ENCODE assay signal across 11 mouse cellular contexts in genomic region chr8:23563065-23564020, GRCm38 (mm10).
A peak's percentile ranks its signal among the peaks of the same experiment; 100 is the strongest.
DNase-seq lines count a peak whose midpoint lies in the region; ATAC-seq and TF ChIP-seq lines count a peak whose summit lies in the region.
"Had no signal": no experiment of that assay in that cellular context is flagged by ENCODE, and none has a peak within 500 bp of the region (broad histone marks: within the 10 kb centered on the region; RNA-seq: fewer than 3 reads in every experiment).

No protein-coding gene starts in this region.

- no peaks in the 10 kb centered on the region for H3K27me3 ChIP-seq in heart, postnatal 0 days (ENCODE audit: control insufficient read depth, insufficient read depth, low read length)
- H3K27me3 ChIP-seq in embryonic facial prominence, embryonic 13.5 days = peaks cover 15% of the 10 kb centered on the region
- H3K27me3 ChIP-seq in intestine, embryonic 15.5 days (replicated peaks) = no peaks in the 10 kb centered on the region
- no peaks in the 10 kb centered on the region for H3K27me3 ChIP-seq in neural tube, embryonic 13.5 days
- H3K27me3 ChIP-seq: CH12.LX had no signal

- no peak for ATAC-seq in heart, postnatal 0 days (ENCODE audit: insufficient read depth, low read depth)
- no peak for ATAC-seq in embryonic facial prominence, embryonic 13.5 days (ENCODE audit: insufficient number of reproducible peaks, insufficient read depth, low FRiP score, low TSS enrichment, low read depth)
- ATAC-seq in intestine, embryonic 15.5 days = no peak
- ATAC-seq in neural tube, embryonic 13.5 days (ENCODE audit: low read depth) = peak; percentile 68

- DNase-seq in heart, postnatal 0 days (ENCODE audit: low spot score) = no peak
- DNase-seq in heart, adult 8-10 months (ENCODE audit: low spot score) = no peak
- DNase-seq in urinary bladder, adult 18-20 months (ENCODE audit: low spot score in 2 of 2) = no peak
- DNase-seq in gastrocnemius, postnatal 4 days (ENCODE audit: low spot score in 2 of 2) = no peak
- DNase-seq in lung, postnatal 25 days (ENCODE audit: low spot score) = no peak
- DNase-seq: liver, embryonic 13.5 days; thymus, postnatal 4 days had no signal

- no peaks in the 10 kb centered on the region for H3K36me3 ChIP-seq in heart, postnatal 0 days (replicated peaks; ENCODE audit: control insufficient read depth, insufficient read depth, low read length)
- H3K36me3 ChIP-seq in embryonic facial prominence, embryonic 13.5 days = no peaks in the 10 kb centered on the region
- no peaks in the 10 kb centered on the region for H3K36me3 ChIP-seq in intestine, embryonic 15.5 days
- no peaks in the 10 kb centered on the region for H3K36me3 ChIP-seq in neural tube, embryonic 13.5 days
- H3K36me3 ChIP-seq: liver, embryonic 13.5 days had no signal

- no peak overlapping the region for H3K27ac ChIP-seq in heart, postnatal 0 days (ENCODE audit: low read depth)
- no peak overlapping the region for H3K27ac ChIP-seq in embryonic facial prominence, embryonic 13.5 days
- H3K27ac ChIP-seq in intestine, embryonic 15.5 days = no peak overlapping the region
- no peak overlapping the region for H3K27ac ChIP-seq in neural tube, embryonic 13.5 days (replicated peaks)
- H3K27ac ChIP-seq: liver, embryonic 13.5 days had no signal

- no peak for TF ChIP-seq EP300 in heart, postnatal 0 days (IDR thresholded peaks at IDR 0.05; ENCODE audit: low read depth)

- peak overlapping the region; percentile 20; the same call in 1 of the 2 replicates for H3K4me2 ChIP-seq in heart, postnatal 0 days (ENCODE audit: low read depth, low read length)
- peak overlapping the region; percentile 47 for H3K4me2 ChIP-seq in embryonic facial prominence, embryonic 13.5 days
- H3K4me2 ChIP-seq in intestine, embryonic 15.5 days (replicated peaks) = peak overlapping the region; percentile 33
- H3K4me2 ChIP-seq in neural tube, embryonic 13.5 days = peak overlapping the region; percentile 45
- H3K4me2 ChIP-seq: liver, embryonic 13.5 days had no signal

- TF ChIP-seq CTCF in heart, postnatal 0 days (IDR thresholded peaks at IDR 0.05; ENCODE audit: low read depth) = no peak

- no peaks in the 10 kb centered on the region for H3K4me1 ChIP-seq in heart, postnatal 0 days (ENCODE audit: control insufficient read depth, insufficient read depth)
- peaks cover 12% of the 10 kb centered on the region; the same call in 1 of the 2 replicates for H3K4me1 ChIP-seq in embryonic facial prominence, embryonic 13.5 days
- H3K4me1 ChIP-seq in intestine, embryonic 15.5 days (replicated peaks) = no peaks in the 10 kb centered on the region
- H3K4me1 ChIP-seq in neural tube, embryonic 13.5 days (replicated peaks) = peaks cover 23% of the 10 kb centered on the region
- H3K4me1 ChIP-seq: liver, embryonic 13.5 days had no signal

- no peaks in the 10 kb centered on the region for H3K9me3 ChIP-seq in heart, postnatal 0 days (replicated peaks; ENCODE audit: control insufficient read depth, low read length)
- H3K9me3 ChIP-seq in embryonic facial prominence, embryonic 13.5 days = no peaks in the 10 kb centered on the region
- no peaks in the 10 kb centered on the region for H3K9me3 ChIP-seq in intestine, embryonic 15.5 days
- no peaks in the 10 kb centered on the region for H3K9me3 ChIP-seq in neural tube, embryonic 13.5 days
- H3K9me3 ChIP-seq: liver, embryonic 13.5 days had no signal

- H3K4me3 ChIP-seq in heart, postnatal 0 days (ENCODE audit: low read depth, low read length) = no peak overlapping the region
- 0 out of 2 replicates have a peak overlapping the region, but pooled peaks have one; percentile 8 for H3K4me3 ChIP-seq in embryonic facial prominence, embryonic 13.5 days
- H3K4me3 ChIP-seq in intestine, embryonic 15.5 days (replicated peaks) = no peak overlapping the region
- peak overlapping the region; percentile 8; the same call in 1 of the 2 replicates for H3K4me3 ChIP-seq in neural tube, embryonic 13.5 days
- H3K4me3 ChIP-seq: liver, embryonic 13.5 days had no signal

- H3K9ac ChIP-seq in heart, postnatal 0 days (replicated peaks; ENCODE audit: low read depth, low read length) = no peak overlapping the region
- H3K9ac ChIP-seq in embryonic facial prominence, embryonic 13.5 days = no peak overlapping the region
- no peak overlapping the region for H3K9ac ChIP-seq in intestine, embryonic 15.5 days
- 0 out of 2 replicates have a peak overlapping the region, but pooled peaks have one; percentile 1 for H3K9ac ChIP-seq in neural tube, embryonic 13.5 days
- H3K9ac ChIP-seq: liver, embryonic 13.5 days had no signal

- WGBS in heart, postnatal 0 days = 10% methylated on average over 16 of the region's 18 CpGs
- 6% methylated on average over 18 of the region's 18 CpGs for WGBS in embryonic facial prominence, embryonic 13.5 days
- 6% methylated on average over 18 of the region's 18 CpGs for WGBS in intestine, embryonic 15.5 days
- 5% methylated on average over 17 of the region's 18 CpGs for WGBS in neural tube, embryonic 13.5 days

Comparison
In these comparisons a context has a peak if more than half of its experiments do, and no peak if none do; other contexts are left out.
1. H3K4me3 ChIP-seq: peak in embryonic facial prominence, embryonic 13.5 days (single experiment) and neural tube, embryonic 13.5 days (single experiment); none in heart, postnatal 0 days (single experiment) and intestine, embryonic 15.5 days (single experiment).
2. Peak in every context shown above with its lines, with median percentiles within 50 percentile points of each other: H3K4me2 ChIP-seq.